Mouse (Mus musculus) left cerebral cortex, postnatal 25 days (tissue): ENCODE measurements at regions not wholly inside any gene's neighbourhood (a gene's known extent, or its start where the extent isn't known, plus 50 kb on each side); places are given as distances from the start of the nearest gene placed in this dataset.
A peak's percentile ranks its signal among the peaks of the same experiment; 100 is the strongest.

Source experiments
- DNase-seq, 2 experiments: peaks; one replicate each; pipeline ENCODE4 v3.0.0; 2022; ENCODE audit warnings: low spot score in 2 of 2, mixed read lengths in 1 of 2
- intact Hi-C: fragments of 180-260 bp; cut with DNase I; formaldehyde crosslinking; loops from one replicate; pipeline ENCODE4 v1.15.1; 2025

DNA sequence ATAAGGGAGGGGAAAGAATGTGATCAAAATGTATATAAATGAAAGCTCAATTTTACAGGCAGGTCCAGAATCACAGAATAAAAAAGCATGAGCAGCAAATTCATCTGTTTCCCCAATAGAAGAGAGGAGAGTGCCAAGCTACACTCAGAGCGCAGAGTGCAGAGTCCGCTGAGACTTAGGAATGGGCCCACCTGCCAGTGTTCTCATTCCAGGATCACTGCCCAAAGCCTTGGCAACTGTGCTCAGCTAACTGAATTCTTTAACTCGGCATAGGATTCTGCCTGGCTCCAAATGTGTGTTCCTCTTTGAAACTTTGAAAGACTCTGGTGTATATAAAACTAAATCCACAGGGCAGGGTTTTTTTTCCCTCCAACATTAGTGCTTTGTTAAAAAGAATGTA, 84.4 kb upstream of the Akirin2 start:
- DNase-seq = no peak
- intact Hi-C loops = no loop called here

DNA sequence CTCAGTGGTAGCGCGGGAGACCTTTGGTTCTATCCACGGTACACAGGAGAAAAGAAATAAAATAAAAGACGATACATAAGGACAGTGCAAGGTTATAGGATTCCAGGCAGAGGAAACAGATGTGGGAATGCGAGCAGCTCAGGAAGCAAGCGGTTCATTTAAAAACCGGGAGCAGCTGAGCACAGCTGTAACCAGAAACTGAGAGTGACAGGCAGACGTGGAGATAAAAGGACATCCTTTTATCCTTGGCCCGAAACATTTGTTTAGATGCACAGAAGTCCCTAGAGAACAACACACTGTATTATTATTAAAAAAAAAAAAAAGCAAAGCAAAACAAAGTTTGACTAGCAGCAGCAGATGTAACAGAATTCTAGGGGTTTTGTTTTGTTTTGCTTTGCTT, 82.6 kb upstream of the Akirin2 start:
- no peak for DNase-seq
- intact Hi-C loops = no loop called here

DNA sequence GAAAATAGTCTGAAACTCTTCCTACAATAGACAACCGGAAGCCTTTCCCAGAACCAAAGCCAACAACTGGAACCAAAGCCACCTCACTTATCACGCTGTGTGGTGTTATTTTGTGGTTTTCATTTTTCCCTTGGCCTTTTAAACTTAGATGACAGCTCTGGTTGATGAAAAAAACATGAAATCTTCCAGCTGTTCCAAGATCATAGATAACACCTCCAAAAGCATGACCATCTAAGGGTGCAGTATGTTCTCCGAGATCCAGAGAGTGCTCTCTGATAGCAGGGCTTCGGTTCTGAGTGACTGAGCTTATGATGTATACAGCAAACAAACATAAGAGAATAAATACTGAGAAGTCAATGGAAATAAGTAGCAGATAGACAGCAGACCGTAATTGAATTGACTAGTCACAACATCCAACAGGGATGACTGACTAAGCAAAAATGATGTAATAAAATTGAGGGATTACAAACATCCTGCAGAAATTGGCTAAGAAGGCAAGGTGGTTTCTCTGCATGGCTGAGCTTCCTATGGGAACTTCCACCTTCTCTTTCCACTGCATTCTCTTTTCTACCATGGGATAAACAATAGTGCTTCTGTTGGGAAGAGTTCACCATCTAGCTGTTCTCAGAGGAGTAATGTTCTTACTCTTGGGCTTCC, 74.8 kb upstream of the Akirin2 start:
- no peak for DNase-seq
- intact Hi-C loops = no loop called here

DNA sequence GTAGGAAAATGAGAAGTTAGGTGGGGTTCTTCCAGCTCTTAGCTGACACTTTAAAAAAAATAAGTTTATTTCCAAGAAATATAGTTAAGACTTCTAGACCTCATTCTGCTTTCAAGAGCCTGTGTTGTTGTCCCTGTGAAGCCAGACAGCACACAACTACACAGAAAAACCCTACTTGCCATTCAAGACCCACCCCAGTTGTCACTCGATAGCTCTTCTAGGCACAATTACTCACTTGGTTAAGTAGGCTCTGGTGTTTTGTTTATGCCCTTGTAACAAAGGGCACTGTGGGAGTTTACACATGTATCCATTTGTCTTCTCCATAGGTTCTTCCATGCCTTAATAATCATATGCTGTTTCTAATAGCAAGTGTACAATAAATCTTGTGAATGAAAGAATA, 66.5 kb upstream of the Akirin2 start:
- DNase-seq = no peak
- intact Hi-C loops = no loop called here

DNA sequence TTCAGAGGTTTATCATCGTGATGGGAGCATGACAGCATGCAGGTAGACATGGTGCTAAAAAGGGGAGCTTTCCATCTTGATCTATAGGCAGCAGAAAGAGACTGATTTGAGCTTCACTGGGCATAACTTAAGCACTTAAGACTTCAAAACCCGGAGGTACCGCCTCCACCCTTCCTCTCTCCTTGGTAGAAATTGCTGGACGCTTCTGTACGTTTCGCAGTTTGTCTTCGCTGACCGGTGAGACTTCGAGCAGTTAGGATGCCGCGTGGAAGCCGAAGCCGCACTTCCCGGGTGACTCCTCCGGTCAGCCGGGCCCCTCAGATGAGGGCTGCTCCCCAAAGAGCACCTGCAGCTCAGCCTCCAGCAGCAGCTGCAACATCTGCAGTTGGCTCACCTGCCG, 65.2 kb upstream of the Akirin2 start:
- intact Hi-C loops = no loop called here
- DNase-seq = no peak

DNA sequence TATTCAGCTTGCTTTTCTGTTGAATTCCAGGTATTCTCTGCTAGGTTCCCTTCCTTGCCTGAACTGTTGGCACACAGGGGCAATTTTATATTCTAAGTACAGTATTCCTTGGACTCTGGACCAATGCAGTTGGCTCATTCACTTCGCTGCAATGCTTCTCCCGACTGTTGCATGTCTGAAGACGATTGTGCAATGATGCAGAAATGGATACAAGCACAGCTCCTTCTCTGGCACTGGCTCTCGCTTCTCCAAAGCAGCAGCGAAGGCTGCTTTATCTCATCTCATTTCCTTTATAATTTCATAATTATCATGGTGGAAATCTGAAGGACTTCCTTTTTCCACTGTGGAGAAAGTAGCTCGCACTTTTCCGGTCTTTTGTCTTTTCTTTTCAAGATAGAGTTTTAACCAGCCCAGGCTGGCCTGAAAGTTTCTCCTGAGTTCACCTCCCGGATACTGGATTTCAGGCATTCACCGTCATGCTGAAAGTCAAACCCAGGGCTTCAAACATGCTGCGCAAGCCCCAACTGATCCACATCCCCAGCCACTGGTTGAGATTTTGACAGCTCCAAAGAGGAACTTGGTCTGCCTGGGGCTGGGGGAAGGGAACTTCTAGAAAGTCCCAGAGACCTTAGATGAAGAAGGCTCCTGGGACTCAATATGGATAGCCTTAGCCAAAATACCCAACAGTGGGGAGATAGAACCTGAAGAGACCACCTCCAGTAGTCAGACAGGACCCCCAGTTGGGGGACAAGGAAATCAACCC, 55.6 kb upstream of the Akirin2 start:
- peak in 1 of 2 experiments; percentile 6 for DNase-seq
- intact Hi-C loops = no loop called here

DNA sequence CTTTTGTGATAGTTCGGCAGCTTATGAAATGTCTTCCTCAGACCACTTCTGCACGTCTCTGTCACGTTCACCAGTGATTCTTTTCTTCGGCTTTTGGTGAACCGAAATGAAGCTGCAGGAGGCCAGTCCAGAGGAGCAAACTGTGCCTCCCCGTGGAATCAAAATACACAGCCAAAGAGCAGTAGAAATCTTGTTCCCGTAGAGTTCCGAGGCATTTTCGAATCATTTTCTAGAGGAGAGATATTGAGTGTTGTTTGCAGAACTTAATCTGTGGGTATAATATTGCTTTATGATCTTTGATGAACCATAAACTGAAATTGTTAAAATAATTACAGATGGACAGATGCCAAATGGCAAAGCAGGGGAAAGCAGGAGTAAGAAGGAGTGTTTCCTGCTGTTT, 52.4 kb upstream of the Akirin2 start:
- DNase-seq = no peak
- intact Hi-C loops = no loop called here

DNA sequence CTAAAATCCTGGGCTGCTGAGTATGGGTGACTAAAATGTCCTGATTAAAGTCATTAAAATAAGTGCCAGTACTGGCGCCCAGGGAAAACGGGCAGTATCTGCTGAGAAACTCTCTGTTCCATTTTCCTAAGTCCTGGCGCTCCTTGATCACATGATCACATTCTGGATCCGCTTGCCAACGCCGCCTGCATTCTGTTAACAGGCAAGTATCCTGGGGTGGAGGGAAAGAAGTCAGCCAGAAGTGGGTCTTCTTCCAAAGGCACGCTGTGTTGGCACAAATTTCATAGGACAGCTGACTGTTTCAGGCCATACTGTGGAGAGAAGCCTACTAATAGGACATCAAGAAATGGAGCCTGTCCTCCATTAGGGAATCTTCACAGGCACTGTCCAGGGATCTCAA, 52.0 kb upstream of the Akirin2 start:
- no peak for DNase-seq
- intact Hi-C loops = no loop called here

DNA sequence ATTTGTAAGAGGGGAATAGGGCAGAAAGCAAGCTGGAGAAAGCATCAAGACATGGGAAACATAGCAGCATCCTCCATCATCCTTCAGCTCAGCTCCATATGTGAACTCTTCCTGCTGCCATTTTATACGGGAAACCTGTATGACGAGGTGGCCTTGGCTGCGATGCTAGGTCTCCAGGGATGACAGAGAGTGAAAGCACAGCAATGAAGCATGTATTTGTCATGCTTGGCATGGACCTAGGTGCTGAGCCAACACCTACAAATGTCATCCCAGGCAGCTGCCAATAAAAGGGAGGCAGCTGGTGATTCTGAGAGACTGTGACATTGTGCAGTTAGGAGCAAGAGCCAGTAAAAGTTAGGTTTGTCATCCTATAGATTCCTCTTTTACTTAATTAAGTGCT, 51.0 kb upstream of the Akirin2 start:
- no peak for DNase-seq
- intact Hi-C loops = no loop called here
